Mouse (Mus musculus): ENCODE results near the gene Mipol1. TPM values are rescaled to one million over a fixed set of nuclear protein-coding genes. Genes with fewer than 3 reads are reported as not detected.
A peak's percentile ranks its signal among the peaks of the same experiment; 100 is the strongest.

Gene Mipol1
- total RNA-seq, 2 experiments from 2014 or later = 9.1 to 11.5 TPM

GRCm38 (mm10) chr12:57515702-57516377, 285.6 kb downstream of the Mipol1 start:
- DNase-seq = no peak

- DNase-seq = no peak
Measured at GRCm38 (mm10) chr12:57528335-57528734, 298.1 kb downstream of the Mipol1 start.

GRCm38 (mm10) chr12:57530474-57530873, 300.2 kb downstream of the Mipol1 start:
- no peak for DNase-seq

GRCm38 (mm10) chr12:57534517-57534878, 304.3 kb downstream of the Mipol1 start:
- DNase-seq = no peak

- no peak for DNase-seq
Measured at GRCm38 (mm10) chr12:57534879-57535611, 304.8 kb downstream of the Mipol1 start.

- DNase-seq = no peak
Measured at GRCm38 (mm10) chr12:57536056-57536908, 306.1 kb downstream of the Mipol1 start.

- DNase-seq = no peak
Measured at GRCm38 (mm10) chr12:57536909-57537670, 306.9 kb downstream of the Mipol1 start.

- DNase-seq = no peak
Measured at GRCm38 (mm10) chr12:57537791-57538587, 307.8 kb downstream of the Mipol1 start.

GRCm38 (mm10) chr12:57538588-57539550, 308.6 kb downstream of the Mipol1 start:
- no peak for DNase-seq

- DNase-seq = no peak
Measured at GRCm38 (mm10) chr12:57539551-57539985, 309.3 kb downstream of the Mipol1 start.

GRCm38 (mm10) chr12:57541118-57541517, 310.9 kb downstream of the Mipol1 start:
- no peak for DNase-seq

GRCm38 (mm10) chr12:57541931-57542745, 311.9 kb downstream of the Mipol1 start:
- no peak for DNase-seq

GRCm38 (mm10) chr12:57542746-57543626, 312.8 kb downstream of the Mipol1 start:
- DNase-seq = no peak

GRCm38 (mm10) chr12:57543627-57543991, 313.4 kb downstream of the Mipol1 start:
- DNase-seq = no peak

- DNase-seq = peak; percentile 73
Measured at GRCm38 (mm10) chr12:57544641-57545370, 314.6 kb downstream of the Mipol1 start.

- DNase-seq = peak; percentile 34
Measured at GRCm38 (mm10) chr12:57545371-57546241, 315.4 kb downstream of the Mipol1 start.

All from adrenal gland, postnatal 10 days (tissue).